Mouse (Mus musculus) embryonic facial prominence, embryonic 11.5 days (tissue): Measurements from ENCODE around the gene Atxn7. TPM values are rescaled to one million over a fixed set of nuclear protein-coding genes. Genes with fewer than 3 reads are reported as not detected.

ENCODE experiments used
- ATAC-seq: fragments of 200-750 bp; cut with Nextera tagmentation; replicated peaks from 2 replicates; pipeline ENCODE4 v1.8.0; 2017; ENCODE audit warnings: low read depth; ENCODE audit not compliant: insufficient number of reproducible peaks, low FRiP score, low TSS enrichment
- DNase-seq: peaks from one replicate; pipeline ENCODE4 v3.0.0-alpha.2; 2015; ENCODE audit warnings: low spot score
- H3K27ac ChIP-seq: fragments of 300-500 bp; sonication (generic); replicated peaks from 2 replicates; pipeline ENCODE4 v1.5.1; 2014; ENCODE audit warnings: mild to moderate bottlenecking, low read depth, low read length, control low read depth
- H3K27me3 ChIP-seq: fragments of 300-500 bp; sonication (generic); 2 replicates; pipeline ENCODE4 v1.6.1; 2014; ENCODE audit warnings: mild to moderate bottlenecking, low read length, moderate library complexity, mixed read lengths; ENCODE audit not compliant: control insufficient read depth, insufficient read depth
- H3K36me3 ChIP-seq: fragments of 300-500 bp; sonication (generic); replicated peaks from 2 replicates; pipeline ENCODE4 v1.6.1; 2014; ENCODE audit warnings: low read depth, mild to moderate bottlenecking, low read length, moderate library complexity, mixed read lengths; ENCODE audit not compliant: control insufficient read depth, insufficient read depth
- H3K4me1 ChIP-seq: fragments of 300-500 bp; sonication (generic); 2 replicates; pipeline ENCODE4 v1.6.1; 2014; ENCODE audit warnings: low read length, mixed read lengths; ENCODE audit not compliant: control insufficient read depth, insufficient read depth
- H3K4me2 ChIP-seq: fragments of 300-500 bp; sonication (generic); 2 replicates; pipeline ENCODE4 v1.6.1; 2014; ENCODE audit warnings: low read depth, mild to moderate bottlenecking, control low read depth, low read length, moderate library complexity
- H3K4me3 ChIP-seq: fragments of 300-500 bp; sonication (generic); 2 replicates; pipeline ENCODE4 v1.5.1; 2014; ENCODE audit warnings: low read depth, low read length, control low read depth
- H3K9ac ChIP-seq: fragments of 300-500 bp; sonication (generic); replicated peaks from 2 replicates; pipeline ENCODE4 v1.6.1; 2014; ENCODE audit warnings: mild to moderate bottlenecking, control low read depth, low read length
- H3K9me3 ChIP-seq: fragments of 300-500 bp; sonication (generic); replicated peaks from 2 replicates; pipeline ENCODE4 v1.6.1; 2016; ENCODE audit warnings: mild to moderate bottlenecking, low read length, inconsistent platforms, mixed read lengths; ENCODE audit not compliant: control insufficient read depth
- WGBS: fragments of 180-500 bp; shearing (Covaris S2); extraction: QIAGEN DNeasy Blood & Tissue Kit; methylation state at CpG from one replicate; pipeline ENCODE4 v1.1.7; 2014; 5-methylcytosine and 5-hydroxymethylcytosine counted together
- polyA plus RNA-seq: library from polyadenylated mRNA; unstranded; fragments of >200 nt; fragmentation: Nextera tagmentation; extraction: Ambion mirVana; gene quantifications from 2 replicates; pipeline ENCODE4 v1.2.1, GENCODE M21; 2014

The Atxn7 gene
- polyA plus RNA-seq, 1 experiment from 2014 or later: 3.7 TPM

DNA sequence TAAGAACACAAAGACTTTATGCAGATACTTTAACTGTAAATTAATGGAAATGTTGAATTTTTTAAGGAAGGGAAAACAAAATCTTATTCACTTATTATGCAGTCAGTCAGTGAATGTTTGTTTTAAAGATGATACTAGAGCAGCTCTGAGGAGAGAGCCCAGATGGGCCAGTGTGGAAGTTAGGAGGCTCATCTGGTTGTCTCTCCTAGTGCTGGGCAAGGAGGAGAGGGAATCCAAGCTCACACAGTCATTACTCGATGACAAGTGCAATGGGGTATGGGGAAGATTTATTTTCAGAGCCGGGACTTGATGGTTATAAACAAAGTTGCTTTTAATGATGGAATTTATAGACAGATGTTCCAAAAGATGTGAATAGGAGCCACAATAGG, 143.7 kb downstream of the Atxn7 start:
- no peaks in the 10 kb centered on the region; the same call in 1 of the 2 replicates for H3K36me3 ChIP-seq
- H3K4me1 ChIP-seq: no peaks in the 10 kb centered on the region
- 76% methylated on average over 2 of the region's 2 CpGs for WGBS
- DNase-seq: no peak
- H3K27me3 ChIP-seq: no peaks in the 10 kb centered on the region
- ATAC-seq: no peak
- H3K9me3 ChIP-seq: no peaks in the 10 kb centered on the region
- no peak overlapping the region for H3K4me3 ChIP-seq
- no peak overlapping the region for H3K27ac ChIP-seq
- H3K4me2 ChIP-seq: no peak overlapping the region
- H3K9ac ChIP-seq: no peak overlapping the region

DNA sequence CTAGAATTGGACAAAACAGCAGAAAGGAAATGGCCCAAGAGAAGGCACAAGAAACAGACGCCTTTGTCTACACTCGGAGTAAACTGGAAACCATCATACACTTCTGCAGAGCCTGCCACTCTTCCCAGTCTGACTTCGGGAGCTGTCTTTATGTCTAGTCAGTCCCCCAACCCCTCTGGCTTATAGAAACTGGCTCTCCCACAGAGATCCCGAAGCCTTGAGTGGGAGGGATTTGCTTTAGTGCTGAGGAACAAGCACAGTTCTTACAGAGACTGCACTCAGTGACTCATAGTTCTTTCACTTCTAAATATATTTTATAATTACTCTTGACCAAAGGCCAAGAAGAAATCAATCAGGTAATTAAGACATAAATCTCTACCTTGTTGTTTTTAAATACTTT, 149.5 kb downstream of the Atxn7 start:
- H3K27ac ChIP-seq: no peak overlapping the region
- WGBS: 85% methylated on average over 4 of the region's 4 CpGs
- no peak overlapping the region for H3K4me2 ChIP-seq
- H3K36me3 ChIP-seq: no peaks in the 10 kb centered on the region; the same call in none of the 2 replicates
- ATAC-seq (no peak), DNase-seq (no peak)
- no peaks in the 10 kb centered on the region for H3K9me3 ChIP-seq
- H3K4me3 ChIP-seq: no peak overlapping the region
- no peaks in the 10 kb centered on the region for H3K27me3 ChIP-seq
- no peak overlapping the region for H3K9ac ChIP-seq
- H3K4me1 ChIP-seq: no peaks in the 10 kb centered on the region

GRCm38 (mm10) chr14:14120230-14121096, 159.2 kb downstream of the Atxn7 start, which contains the start of gene Psmd6:
Psmd6 (minus strand) TSS chr14:14120984.
- 1% methylated on average over 68 of the region's 68 CpGs for WGBS
- Histone ChIP-seq H3K27me3 (no peaks in the 10 kb centered on the region), H3K4me2 (peak within 1 kb of the TSS; percentile 84), H3K9me3 (no peaks in the 10 kb centered on the region), H3K9ac (peak within 1 kb of the TSS; percentile 86), H3K4me1 (no peaks in the 10 kb centered on the region), H3K27ac (peak within 1 kb of the TSS; percentile 70; the same call in 1 of the 2 replicates), H3K4me3 (peak within 1 kb of the TSS; percentile 72), H3K36me3 (no peaks in the 10 kb centered on the region; the same call in 1 of the 2 replicates)
- ATAC-seq: peak; percentile 97
- DNase-seq: peak; percentile 90

Other genes with a start within 250 kb of the Atxn7 start
- gene Gm281, start 47.0 kb upstream of the Atxn7 start, polyA plus RNA-seq: 0.11 TPM in 1 of 2 replicates, not detected in the other
- 251 and 287 TPM in 2 replicates for gene Thoc7, start 412 bp downstream of the Atxn7 start, polyA plus RNA-seq
- 323 and 324 TPM in 2 replicates for gene Psmd6, start 159.5 kb downstream of the Atxn7 start, polyA plus RNA-seq
- gene Olfr720, start 225.4 kb downstream of the Atxn7 start, polyA plus RNA-seq: not detected in 2 replicates